Mouse (Mus musculus) layer of hippocampus, adult 8-10 months (tissue): ENCODE measurements at regions not wholly inside any gene's neighbourhood (a gene's known extent, or its start where the extent isn't known, plus 50 kb on each side); places are given as distances from the start of the nearest gene placed in this dataset.

ENCODE experiments used
- DNase-seq, 2 experiments: peaks; one replicate each; pipeline ENCODE4 v3.0.0; 2022; ENCODE audit warnings: low spot score in 2 of 2

GRCm38 (mm10) chr15:56166236-56166635, 1311.2 kb downstream of the Slc22a22 start:
- no peak for DNase-seq

GRCm38 (mm10) chr15:56158726-56159125, 1318.7 kb downstream of the Slc22a22 start:
- no peak for DNase-seq

- no peak for DNase-seq
Measured at GRCm38 (mm10) chr15:56139451-56139850, 1338.0 kb downstream of the Slc22a22 start.

- no peak for DNase-seq
Measured at GRCm38 (mm10) chr15:56136420-56136970, 1340.9 kb downstream of the Slc22a22 start.

- no peak for DNase-seq
Measured at GRCm38 (mm10) chr15:56128029-56128428, 1349.4 kb downstream of the Slc22a22 start.

GRCm38 (mm10) chr15:56119287-56120065, 1357.9 kb downstream of the Slc22a22 start:
- DNase-seq, result no peak

GRCm38 (mm10) chr15:56108313-56108712, 1369.1 kb downstream of the Slc22a22 start:
- DNase-seq, result peak; percentile 11 to 18

GRCm38 (mm10) chr15:56107719-56108118, 1369.7 kb downstream of the Slc22a22 start:
- DNase-seq, result no peak

- DNase-seq, result no peak
Measured at GRCm38 (mm10) chr15:56100133-56100735, 1377.2 kb downstream of the Slc22a22 start.

GRCm38 (mm10) chr15:56077838-56078567, 1399.4 kb downstream of the Slc22a22 start:
- DNase-seq, result no peak

- DNase-seq, result no peak
Measured at GRCm38 (mm10) chr15:56077081-56077480, 1400.3 kb downstream of the Slc22a22 start.

GRCm38 (mm10) chr15:56076680-56077079, 1400.7 kb downstream of the Slc22a22 start:
- no peak for DNase-seq

GRCm38 (mm10) chr15:56069511-56069910, 1407.9 kb downstream of the Slc22a22 start:
- DNase-seq, result no peak

GRCm38 (mm10) chr15:56067214-56067613, 1410.2 kb downstream of the Slc22a22 start:
- DNase-seq, result no peak

- DNase-seq, result no peak
Measured at GRCm38 (mm10) chr15:56066540-56066939, 1410.9 kb downstream of the Slc22a22 start.

GRCm38 (mm10) chr15:56065872-56066534, 1411.4 kb downstream of the Slc22a22 start:
- DNase-seq, result no peak

GRCm38 (mm10) chr15:56062576-56062975, 1414.8 kb downstream of the Slc22a22 start:
- no peak for DNase-seq

GRCm38 (mm10) chr15:56061326-56061725, 1416.1 kb downstream of the Slc22a22 start:
- no peak for DNase-seq

GRCm38 (mm10) chr15:56050716-56051115, 1426.7 kb downstream of the Slc22a22 start:
- no peak for DNase-seq

GRCm38 (mm10) chr15:56047832-56048231, 1429.6 kb downstream of the Slc22a22 start:
- DNase-seq, result no peak
